Mouse (Mus musculus) limb, embryonic 10.5 days (tissue): ENCODE measurements around the gene Fbxo46. TPM values are rescaled to one million over a fixed set of nuclear protein-coding genes. Genes with fewer than 3 reads are reported as not detected.
A peak's percentile ranks its signal among the peaks of the same experiment; 100 is the strongest.

Experiments
- DNase-seq: peaks from one replicate; pipeline ENCODE4 v3.0.0-alpha.2; 2017; ENCODE audit warnings: low spot score
- H3K27ac ChIP-seq: fragments of 300-500 bp; sonication (generic); 2 replicates; pipeline ENCODE4 v1.5.1; 2016; ENCODE audit warnings: mild to moderate bottlenecking
- H3K27me3 ChIP-seq: fragments of 300-500 bp; sonication (generic); 2 replicates; pipeline ENCODE4 v1.6.1; 2016; ENCODE audit warnings: low read depth, mild to moderate bottlenecking; ENCODE audit not compliant: poor library complexity, severe bottlenecking
- H3K36me3 ChIP-seq: fragments of 300-500 bp; sonication (generic); 2 replicates; pipeline ENCODE4 v1.6.1; 2016; ENCODE audit warnings: mild to moderate bottlenecking, moderate library complexity
- H3K4me1 ChIP-seq: fragments of 300-500 bp; sonication (generic); 2 replicates; pipeline ENCODE4 v1.6.1; 2016
- H3K4me3 ChIP-seq: fragments of 300-500 bp; sonication (generic); 2 replicates; pipeline ENCODE4 v1.5.1; 2016; ENCODE audit warnings: mild to moderate bottlenecking, moderate library complexity
- H3K9me3 ChIP-seq: fragments of 300-500 bp; sonication (generic); replicated peaks from 2 replicates; pipeline ENCODE4 v1.6.1; 2016; ENCODE audit warnings: mild to moderate bottlenecking
- WGBS: fragments of 180-500 bp; shearing (Covaris S2); methylation state at CpG from one replicate; pipeline ENCODE4 v1.1.7; 2016; 5-methylcytosine and 5-hydroxymethylcytosine counted together
- polyA plus RNA-seq: library from polyadenylated mRNA; unstranded; fragments of >200 nt; fragmentation: Nextera tagmentation; extraction: Ambion mirVana; gene quantifications from 2 replicates; pipeline ENCODE4 v1.2.1, GENCODE M21; 2016

The Fbxo46 gene
- polyA plus RNA-seq, 1 experiment from 2014 or later: 19.6 TPM

DNA sequence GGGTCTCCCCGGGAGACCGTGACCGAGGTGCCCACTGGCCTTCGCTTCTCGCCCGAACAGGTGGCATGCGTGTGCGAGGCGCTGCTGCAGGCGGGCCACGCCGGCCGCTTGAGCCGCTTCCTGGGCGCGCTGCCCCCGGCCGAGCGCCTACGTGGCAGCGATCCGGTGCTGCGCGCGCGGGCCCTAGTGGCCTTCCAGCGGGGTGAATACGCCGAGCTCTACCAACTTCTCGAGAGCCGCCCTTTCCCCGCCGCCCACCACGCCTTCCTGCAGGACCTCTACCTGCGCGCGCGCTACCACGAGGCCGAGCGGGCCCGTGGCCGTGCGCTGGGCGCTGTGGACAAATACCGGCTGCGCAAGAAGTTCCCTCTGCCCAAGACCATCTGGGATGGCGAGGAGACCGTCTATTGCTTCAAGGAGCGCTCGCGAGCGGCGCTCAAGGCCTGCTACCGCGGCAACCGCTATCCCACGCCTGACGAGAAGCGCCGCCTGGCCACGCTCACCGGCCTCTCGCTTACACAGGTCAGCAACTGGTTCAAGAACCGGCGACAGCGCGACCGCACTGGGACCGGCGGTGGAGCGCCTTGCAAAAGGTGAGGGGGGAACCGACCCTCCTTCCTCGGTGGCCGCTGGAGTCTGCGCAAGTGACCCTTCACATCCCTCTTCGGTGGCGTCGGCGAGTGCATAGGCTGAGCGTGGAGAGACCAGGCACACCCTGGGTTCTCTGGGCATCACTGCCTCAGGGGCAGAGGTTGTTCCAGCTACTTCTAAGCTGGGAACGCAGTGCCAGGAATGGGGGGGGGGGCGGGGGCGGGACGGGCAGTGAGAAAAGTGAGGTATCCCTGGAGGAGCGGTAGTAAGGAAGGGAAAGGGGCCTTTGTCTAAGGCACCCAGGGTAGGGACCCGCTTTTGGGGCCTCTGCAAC lies 24.6 kb upstream of the Fbxo46 start:
- H3K4me3 ChIP-seq: peak overlapping the region; percentile 67
- peaks cover 35% of the 10 kb centered on the region for H3K36me3 ChIP-seq
- peaks cover 22% of the 10 kb centered on the region for H3K27me3 ChIP-seq
- WGBS: under 1% methylated on average over 87 of the region's 87 CpGs
- H3K9me3 ChIP-seq: no peaks in the 10 kb centered on the region
- H3K27ac ChIP-seq: peak overlapping the region; percentile 95
- peak; percentile 80 for DNase-seq
- H3K4me1 ChIP-seq: peaks cover 54% of the 10 kb centered on the region

DNA sequence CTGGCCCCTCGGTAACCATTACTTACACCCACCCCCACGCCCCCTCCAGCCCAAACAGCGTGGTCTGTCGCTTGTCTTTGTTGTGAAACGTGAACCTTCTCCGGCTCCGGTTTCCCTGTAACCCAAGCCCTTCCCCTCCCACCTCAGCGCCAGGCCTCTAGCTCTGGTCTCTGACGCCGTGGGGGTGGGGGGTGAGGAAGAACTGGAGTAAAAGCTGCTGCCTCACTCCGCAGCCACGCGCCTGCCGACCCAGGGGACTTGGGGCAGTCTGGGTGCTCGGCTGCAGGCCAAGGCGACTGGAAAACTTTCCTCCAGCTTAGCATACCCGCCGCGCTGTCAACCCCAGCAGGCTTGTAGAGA lies 23.9 kb upstream of the Fbxo46 start:
- peak; percentile 87 for DNase-seq
- Histone ChIP-seq H3K27me3 (peaks cover 16% of the 10 kb centered on the region), H3K27ac (peak overlapping the region; percentile 95), H3K9me3 (no peaks in the 10 kb centered on the region), H3K36me3 (peaks cover 28% of the 10 kb centered on the region), H3K4me3 (peak overlapping the region; percentile 67), H3K4me1 (peaks cover 54% of the 10 kb centered on the region)
- WGBS: under 1% methylated on average over 19 of the region's 19 CpGs

DNA sequence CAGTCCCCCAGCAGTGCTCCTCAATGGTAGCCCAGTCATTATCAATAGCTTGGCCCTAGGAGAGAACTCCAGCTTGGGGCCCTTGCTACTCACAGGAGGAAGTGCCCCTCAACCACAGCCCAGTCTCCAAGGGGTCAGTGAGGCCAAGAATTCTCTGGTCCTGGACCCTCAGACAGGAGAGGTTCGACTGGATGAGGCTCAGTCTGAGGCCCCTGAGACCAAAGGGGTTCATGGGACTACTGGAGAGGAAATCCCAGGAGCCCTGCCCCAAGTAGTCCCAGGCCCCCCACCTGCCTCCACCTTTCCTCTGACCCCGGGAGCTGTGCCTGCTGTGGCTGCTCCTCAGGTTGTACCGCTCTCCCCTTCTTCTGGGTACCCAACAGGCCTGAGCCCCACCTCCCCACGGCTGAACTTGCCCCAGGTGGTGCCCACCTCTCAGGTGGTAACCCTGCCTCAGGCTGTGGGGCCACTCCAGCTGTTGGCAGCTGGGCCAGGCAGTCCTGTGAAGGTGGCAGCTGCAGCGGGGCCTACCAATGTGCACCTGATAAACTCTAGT lies 23.2 kb upstream of the Fbxo46 start:
- H3K9me3 ChIP-seq: no peaks in the 10 kb centered on the region
- 53% methylated on average over 5 of the region's 5 CpGs for WGBS
- H3K27ac ChIP-seq: peak overlapping the region; percentile 95
- H3K36me3 ChIP-seq: peaks cover 21% of the 10 kb centered on the region
- H3K27me3 ChIP-seq: peaks cover 8% of the 10 kb centered on the region
- H3K4me3 ChIP-seq: peak overlapping the region; percentile 67
- peaks cover 50% of the 10 kb centered on the region for H3K4me1 ChIP-seq
- peak; percentile 33 for DNase-seq

DNA sequence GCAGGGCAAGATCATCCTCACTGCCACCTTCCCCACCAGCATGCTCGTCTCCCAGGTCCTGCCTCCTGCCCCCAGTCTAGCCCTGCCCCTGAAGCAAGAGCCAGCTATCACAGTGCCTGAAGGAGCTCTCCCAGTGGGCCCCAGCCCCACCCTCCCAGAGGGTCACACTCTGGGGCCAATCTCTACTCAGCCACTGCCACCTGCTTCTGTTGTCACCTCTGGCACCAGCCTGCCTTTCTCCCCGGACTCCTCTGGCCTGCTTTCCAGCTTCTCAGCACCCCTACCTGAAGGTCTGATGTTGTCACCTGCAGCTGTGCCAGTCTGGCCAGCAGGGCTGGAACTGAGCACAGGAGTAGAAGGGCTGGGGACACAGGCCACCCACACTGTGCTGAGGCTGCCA lies 22.4 kb upstream of the Fbxo46 start:
- Histone ChIP-seq H3K4me1 (peaks cover 43% of the 10 kb centered on the region), H3K36me3 (peaks cover 15% of the 10 kb centered on the region; the same call in 1 of the 2 replicates), H3K9me3 (no peaks in the 10 kb centered on the region), H3K27ac (no peak overlapping the region), H3K4me3 (no peak overlapping the region), H3K27me3 (peaks cover under 1% of the 10 kb centered on the region)
- no peak for DNase-seq
- 53% methylated on average over 2 of the region's 2 CpGs for WGBS

DNA sequence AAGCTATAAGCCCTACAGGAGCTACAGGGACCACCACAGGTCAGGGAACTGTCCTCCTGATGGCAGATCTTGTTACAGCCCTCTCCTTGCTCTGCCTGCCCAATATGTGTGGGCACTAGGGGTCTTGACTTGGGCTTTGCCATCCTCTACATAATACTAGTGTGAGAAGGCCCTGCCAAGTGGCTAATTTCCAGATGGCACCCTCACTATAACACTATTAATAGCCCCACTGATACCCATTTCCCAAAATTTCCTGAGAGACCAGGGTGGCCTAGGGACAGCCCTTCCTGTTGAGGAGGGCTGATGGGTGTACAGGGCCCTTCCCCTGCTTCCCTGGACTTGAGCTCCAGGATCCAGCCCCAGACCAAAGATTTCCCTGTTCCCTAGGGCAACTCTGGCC lies 21.8 kb upstream of the Fbxo46 start:
- no peak for DNase-seq
- Histone ChIP-seq H3K9me3 (no peaks in the 10 kb centered on the region), H3K4me1 (peaks cover 37% of the 10 kb centered on the region), H3K27ac (no peak overlapping the region), H3K27me3 (no peaks in the 10 kb centered on the region), H3K4me3 (no peak overlapping the region), H3K36me3 (peaks cover 15% of the 10 kb centered on the region; the same call in 1 of the 2 replicates)

DNA sequence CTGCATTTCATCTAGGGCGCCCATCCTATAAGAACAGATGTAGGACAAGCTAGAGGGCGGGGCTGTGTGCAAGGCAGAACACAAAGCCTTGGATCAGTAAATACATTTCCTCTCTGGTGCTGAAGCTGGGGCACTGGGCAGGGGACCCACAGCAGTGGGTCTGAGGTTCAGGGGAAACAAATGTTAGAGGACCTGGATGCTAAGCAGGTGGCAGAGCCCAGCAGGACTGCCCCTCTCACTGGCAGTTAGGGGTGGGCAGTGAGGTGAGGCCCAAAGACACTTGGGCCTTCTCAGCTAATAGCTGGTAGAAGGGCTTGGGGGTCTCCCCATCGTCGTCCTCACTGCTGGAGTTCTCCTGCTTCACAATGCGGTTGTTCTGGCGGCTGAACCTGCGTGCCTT lies 20.8 kb upstream of the Fbxo46 start:
- Histone ChIP-seq H3K27me3 (no peaks in the 10 kb centered on the region), H3K4me1 (peaks cover 30% of the 10 kb centered on the region), H3K9me3 (no peaks in the 10 kb centered on the region), H3K36me3 (peaks cover 15% of the 10 kb centered on the region; the same call in 1 of the 2 replicates), H3K4me3 (no peak overlapping the region), H3K27ac (no peak overlapping the region)
- DNase-seq: no peak
- 62% methylated on average over 7 of the region's 7 CpGs for WGBS

DNA sequence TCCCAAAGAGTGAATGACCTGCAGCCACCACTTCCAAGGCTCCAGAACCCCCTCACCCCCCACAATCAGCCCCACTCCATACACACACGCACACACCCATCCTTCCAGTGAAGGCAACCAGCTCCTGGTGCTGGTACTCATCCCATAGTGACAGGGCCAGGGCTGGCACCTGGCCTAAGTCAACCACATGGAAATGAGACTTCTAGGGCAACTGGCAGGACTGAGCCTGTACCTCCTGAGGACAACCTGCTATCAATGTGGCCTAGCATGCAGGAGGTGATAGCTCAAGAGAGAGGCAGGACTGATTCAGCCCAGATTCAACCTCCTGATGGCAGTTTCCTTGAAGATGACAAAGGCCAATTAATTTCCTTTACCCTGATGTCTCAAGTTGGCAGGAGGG lies 19.4 kb upstream of the Fbxo46 start:
- no peak for DNase-seq
- Histone ChIP-seq H3K4me3 (no peak overlapping the region), H3K9me3 (no peaks in the 10 kb centered on the region), H3K27me3 (no peaks in the 10 kb centered on the region), H3K36me3 (peaks cover 15% of the 10 kb centered on the region; the same call in 1 of the 2 replicates), H3K27ac (no peak overlapping the region), H3K4me1 (peaks cover 25% of the 10 kb centered on the region)
- WGBS: 89% methylated on average over 1 of the region's 1 CpGs

DNA sequence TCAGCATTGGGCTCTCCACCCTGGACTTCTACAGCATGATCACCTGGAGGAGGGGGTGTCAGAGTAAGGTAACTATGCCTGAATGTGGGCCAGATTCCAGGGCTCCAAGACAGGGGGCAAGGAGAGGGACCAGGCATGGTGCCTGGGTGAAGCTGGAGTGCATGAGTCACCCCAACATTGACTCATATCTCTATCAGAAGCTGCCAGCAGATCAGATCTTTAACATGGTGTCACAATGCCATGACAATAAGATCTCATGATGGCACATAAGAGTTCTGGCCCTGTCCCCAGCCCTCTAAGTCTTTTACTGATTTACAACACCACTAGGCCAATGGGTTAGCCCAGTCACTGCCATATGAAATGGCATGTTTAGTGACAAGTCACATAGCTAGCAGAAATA lies 15.9 kb upstream of the Fbxo46 start:
- H3K9me3 ChIP-seq: no peaks in the 10 kb centered on the region
- no peak overlapping the region for H3K4me3 ChIP-seq
- no peak overlapping the region for H3K27ac ChIP-seq
- H3K36me3 ChIP-seq: no peaks in the 10 kb centered on the region
- no peaks in the 10 kb centered on the region for H3K27me3 ChIP-seq
- no peaks in the 10 kb centered on the region for H3K4me1 ChIP-seq
- DNase-seq: no peak

DNA sequence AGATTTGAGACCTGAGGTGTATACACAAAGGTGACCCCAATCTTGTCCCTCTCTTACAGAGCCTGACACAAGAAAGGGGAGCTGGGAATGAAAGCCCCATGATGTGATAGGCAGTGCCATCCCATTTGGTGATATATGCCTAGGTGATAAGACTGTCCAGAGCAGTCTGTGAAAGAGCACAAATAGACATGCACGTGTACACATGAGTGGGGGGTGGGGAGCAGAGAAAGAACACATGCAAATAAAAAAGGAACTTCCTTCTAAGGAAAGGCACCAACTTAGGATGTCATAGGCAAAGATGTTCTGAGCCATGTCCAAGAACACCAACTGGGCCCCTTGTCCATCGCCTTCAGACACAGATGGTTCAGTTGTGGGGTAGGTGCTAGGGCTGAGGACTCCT lies 15.2 kb upstream of the Fbxo46 start:
- Histone ChIP-seq H3K9me3 (no peaks in the 10 kb centered on the region), H3K4me1 (no peaks in the 10 kb centered on the region), H3K27me3 (no peaks in the 10 kb centered on the region), H3K4me3 (no peak overlapping the region), H3K36me3 (no peaks in the 10 kb centered on the region), H3K27ac (no peak overlapping the region)
- DNase-seq: no peak
- 90% methylated on average over 2 of the region's 2 CpGs for WGBS

DNA sequence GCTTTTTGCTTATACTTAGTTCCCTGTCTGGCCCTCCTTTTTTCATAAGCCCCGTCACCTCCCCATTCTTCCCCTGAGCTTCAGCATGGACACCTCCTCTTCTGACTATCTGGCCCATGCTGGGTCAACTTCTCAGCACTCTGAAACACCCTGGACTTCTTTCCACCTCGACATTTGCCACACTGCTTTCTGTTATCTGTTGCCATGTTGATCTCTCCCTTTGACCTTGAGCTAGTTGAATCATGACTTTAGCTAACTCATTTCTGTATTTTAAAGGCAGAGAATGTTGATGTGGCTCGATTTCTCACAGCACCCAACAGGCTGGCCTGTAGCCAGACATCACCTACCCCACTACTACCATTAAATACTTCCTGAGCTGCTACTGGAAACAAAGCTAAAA lies 12.2 kb upstream of the Fbxo46 start:
- 66% methylated on average over 3 of the region's 3 CpGs for WGBS
- Histone ChIP-seq H3K27ac (no peak overlapping the region), H3K36me3 (no peaks in the 10 kb centered on the region), H3K4me1 (no peaks in the 10 kb centered on the region), H3K27me3 (no peaks in the 10 kb centered on the region), H3K9me3 (no peaks in the 10 kb centered on the region), H3K4me3 (no peak overlapping the region)
- no peak for DNase-seq

DNA sequence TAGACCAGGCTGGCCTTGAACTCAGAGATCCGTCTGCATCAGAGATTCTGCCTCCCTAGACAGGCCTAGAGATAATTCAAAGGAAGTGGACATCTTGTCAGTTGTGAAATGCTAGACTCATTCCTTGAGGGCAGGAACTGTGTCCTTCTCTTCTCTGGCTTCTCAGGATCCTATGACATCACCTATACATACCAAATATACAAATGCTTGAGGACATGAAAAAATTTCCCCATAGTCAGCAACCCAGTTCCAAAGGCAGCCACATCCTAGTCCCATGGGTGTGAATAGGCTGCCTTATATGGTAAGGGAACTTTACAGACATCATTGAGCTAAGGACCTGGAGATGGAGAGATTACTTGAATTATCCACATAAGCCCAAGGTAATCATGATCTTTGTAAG lies 10.1 kb upstream of the Fbxo46 start:
- WGBS: 85% methylated on average over 1 of the region's 1 CpGs
- no peak for DNase-seq
- no peak overlapping the region for H3K4me3 ChIP-seq
- H3K27ac ChIP-seq: no peak overlapping the region
- H3K9me3 ChIP-seq: no peaks in the 10 kb centered on the region
- H3K36me3 ChIP-seq: no peaks in the 10 kb centered on the region
- H3K27me3 ChIP-seq: no peaks in the 10 kb centered on the region
- no peaks in the 10 kb centered on the region for H3K4me1 ChIP-seq

DNA sequence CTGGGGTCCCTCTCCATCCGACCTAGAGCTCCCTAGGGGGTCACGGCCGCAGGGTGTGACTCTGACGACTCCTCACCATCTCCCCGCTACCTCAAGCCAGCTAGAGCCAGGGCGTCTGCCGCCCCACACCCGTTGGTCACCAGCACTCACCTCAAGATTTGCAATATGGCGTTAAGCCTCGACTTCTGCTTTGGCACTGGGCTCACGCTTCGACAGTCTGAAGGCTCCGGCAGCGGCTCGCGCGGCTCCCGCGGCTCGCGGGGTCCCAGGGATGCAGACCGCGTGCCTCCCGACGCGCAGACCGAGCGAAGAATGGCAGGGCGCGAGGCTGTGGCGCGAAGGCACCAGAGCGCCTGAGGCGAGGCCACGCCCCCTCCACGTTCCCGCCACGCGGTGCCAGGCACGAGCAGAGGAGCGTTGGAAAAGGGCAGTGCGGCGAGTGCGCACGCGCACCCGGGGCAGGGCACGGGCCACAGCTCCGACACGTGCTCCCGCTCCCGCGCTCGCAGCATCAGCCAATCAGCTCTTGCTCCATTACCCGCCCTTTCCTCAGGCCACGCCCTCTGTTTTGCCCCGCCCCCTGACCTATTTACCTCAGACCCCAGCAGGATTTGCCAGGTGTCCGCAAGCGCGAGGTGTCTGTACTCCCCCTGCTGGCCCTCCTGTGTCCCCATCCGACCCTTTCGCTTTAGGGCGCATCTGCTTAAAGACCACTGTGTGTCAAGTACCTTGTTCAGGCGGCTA lies 1.5 kb upstream of the Fbxo46 start, which contains the start of gene Gm4969:
Gene Gm4969 (minus strand): TSS at position 341 of the 744 bp plus-strand sequence.
- peaks cover 16% of the 10 kb centered on the region for H3K4me1 ChIP-seq

DNA sequence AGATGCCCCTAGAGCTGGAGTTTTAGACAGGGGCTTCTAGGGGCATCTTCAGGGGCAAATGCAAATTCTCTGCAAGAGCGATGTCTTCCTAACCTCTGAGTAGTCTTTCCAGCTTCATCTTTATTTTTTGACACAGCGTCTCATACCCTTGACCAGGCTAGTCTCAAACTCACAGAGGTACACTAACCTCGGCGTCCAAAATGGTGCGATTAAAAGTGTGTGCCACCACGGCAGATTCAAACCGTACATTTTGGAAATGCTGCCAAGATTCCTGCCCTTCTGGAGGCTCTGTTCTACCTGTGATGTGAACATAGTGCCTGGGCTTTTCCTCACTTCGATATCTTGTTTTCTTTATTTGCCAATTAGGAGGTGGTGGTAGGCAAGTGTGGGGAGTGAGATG lies 576 bp upstream of the Fbxo46 start:
- Histone ChIP-seq H3K9me3 (peaks cover 9% of the 10 kb centered on the region; the same call in 1 of the 2 replicates), H3K36me3 (peaks cover 13% of the 10 kb centered on the region), H3K4me1 (peaks cover 16% of the 10 kb centered on the region), H3K27me3 (peaks cover 6% of the 10 kb centered on the region; the same call in 1 of the 2 replicates), H3K4me3 (no peak overlapping the region), H3K27ac (no peak overlapping the region)
- no peak for DNase-seq
- 90% methylated on average over 8 of the region's 8 CpGs for WGBS

More for the DNA sequence above, 1.5 kb upstream of the Fbxo46 start, which contains the start of gene Gm4969:
- DNase-seq: peak; percentile 82
- Histone ChIP-seq H3K27ac (peak within 1 kb of the TSS; percentile 75), H3K36me3 (peaks cover 13% of the 10 kb centered on the region), H3K4me3 (peak within 1 kb of the TSS; percentile 42), H3K27me3 (peaks cover 6% of the 10 kb centered on the region; the same call in 1 of the 2 replicates), H3K9me3 (peaks cover 9% of the 10 kb centered on the region; the same call in 1 of the 2 replicates)
- 19% methylated on average over 64 of the region's 64 CpGs for WGBS
